In genomic region chr2:129821021-129821420, GRCm38 (mm10) we compare ENCODE assay signal across 15 mouse cellular contexts. TPM values are rescaled to one million over a fixed set of nuclear protein-coding genes. Genes with fewer than 3 reads are reported as not detected.
DNase-seq lines count a peak whose midpoint lies in the region.
"Had no signal": no experiment of that assay in that cellular context is flagged by ENCODE, and none has a peak within 500 bp of the region (broad histone marks: within the 10 kb centered on the region; RNA-seq: fewer than 3 reads in every experiment).

No protein-coding gene starts in this region.

- DNase-seq in heart, adult 11 months, result peak; percentile 78
- no peak for DNase-seq in heart, postnatal 36 days
- DNase-seq in left cerebral cortex, postnatal 14 days (ENCODE audit: low spot score in 2 of 2), result peak; percentile 22 to 33
- DNase-seq in left cerebral cortex, postnatal 10 days (ENCODE audit: extremely low spot score in 1 of 2, low spot score in 2 of 2), result no peak
- peak; percentile 71 for DNase-seq in cerebellum, adult 11-12 months
- peak; percentile 56 to 62 for DNase-seq in cerebellum, postnatal 25 days
- no peak for DNase-seq in B cell, adult 2 months
- DNase-seq in retina, embryonic 14.5 days (ENCODE audit: low spot score), result no peak
- DNase-seq: adrenal gland, postnatal 14 days; gastrocnemius, postnatal 10 days; kidney, adult 2 months; kidney, postnatal 10 days; liver, embryonic 13.5 days; retina, postnatal 1 day; thymus, adult 2 months had no signal

- intact Hi-C loops in heart, postnatal 36 days (cut with DNase I), result no loop called here
- intact Hi-C loops in left cerebral cortex, postnatal 14 days (cut with DNase I), result no loop called here
- intact Hi-C loops in left cerebral cortex, postnatal 10 days (cut with DNase I), result no loop called here

RNA-seq across cellular contexts. Expression of gene Stk35, which starts 20.7 kb away (rescaled TPM):
- 10 to 100 TPM; 16.6 to 20.9 TPM for total RNA-seq in heart, postnatal 36 days (2021)
- total RNA-seq in left cerebral cortex, postnatal 14 days (2021), result 10 to 100 TPM; 25.8 to 26.7 TPM
- total RNA-seq in left cerebral cortex, postnatal 10 days (2021), result 10 to 100 TPM; 26.2 to 27.1 TPM

Comparison
In these comparisons a context has a peak if more than half of its experiments do, and no peak if none do; other contexts are left out.
1. DNase-seq: peak in heart, adult 11 months (single experiment), left cerebral cortex, postnatal 14 days (2 of 2), cerebellum, adult 11-12 months (single experiment) and cerebellum, postnatal 25 days (2 of 2); none in heart, postnatal 36 days (0 of 2), left cerebral cortex, postnatal 10 days (0 of 2), B cell, adult 2 months (0 of 2) and retina, embryonic 14.5 days (single experiment).